Mouse (Mus musculus): ENCODE measurements at regions not wholly inside any gene's neighbourhood (a gene's known extent, or its start where the extent isn't known, plus 50 kb on each side); places are given as distances from the start of the nearest gene placed in this dataset.
"Not testable (repeated sequence)": the region's sequence is repeated elsewhere in the genome, so short reads cannot be mapped to it uniquely, and the experiment has no call there.

DNA sequence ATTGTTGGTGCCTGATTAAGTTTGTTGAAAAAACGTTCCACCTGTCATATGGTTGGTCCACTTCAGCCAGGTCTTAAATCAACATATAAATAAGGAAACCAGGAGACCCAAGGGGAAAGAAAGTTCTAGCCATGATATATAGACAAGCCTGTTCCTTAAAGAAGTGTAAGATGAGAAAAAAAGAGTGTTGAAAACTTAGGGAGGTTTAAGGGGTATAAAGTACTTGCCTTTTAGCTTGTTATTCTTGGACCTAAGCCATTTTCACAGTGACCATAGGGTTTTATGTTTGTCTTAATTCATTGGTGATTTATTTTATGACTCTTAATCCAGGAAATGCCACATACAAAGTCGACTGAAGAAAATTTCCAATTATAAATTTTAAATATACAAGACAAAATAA, 602.9 kb upstream of the Marcks start:
- H3K27ac ChIP-seq = no peak overlapping the region
- no peak overlapping the region for H3K4me3 ChIP-seq
- WGBS = 35% methylated on average over 2 of the region's 2 CpGs
- H3K36me3 ChIP-seq = no peaks in the 10 kb centered on the region
- no peak for DNase-seq (ENCODE audit: low spot score)
- H3K27me3 ChIP-seq (ENCODE audit: low read depth, poor library complexity, severe bottlenecking) = no peaks in the 10 kb centered on the region
- no peaks in the 10 kb centered on the region for H3K9me3 ChIP-seq (replicated peaks)
- no peaks in the 10 kb centered on the region for H3K4me1 ChIP-seq

DNA sequence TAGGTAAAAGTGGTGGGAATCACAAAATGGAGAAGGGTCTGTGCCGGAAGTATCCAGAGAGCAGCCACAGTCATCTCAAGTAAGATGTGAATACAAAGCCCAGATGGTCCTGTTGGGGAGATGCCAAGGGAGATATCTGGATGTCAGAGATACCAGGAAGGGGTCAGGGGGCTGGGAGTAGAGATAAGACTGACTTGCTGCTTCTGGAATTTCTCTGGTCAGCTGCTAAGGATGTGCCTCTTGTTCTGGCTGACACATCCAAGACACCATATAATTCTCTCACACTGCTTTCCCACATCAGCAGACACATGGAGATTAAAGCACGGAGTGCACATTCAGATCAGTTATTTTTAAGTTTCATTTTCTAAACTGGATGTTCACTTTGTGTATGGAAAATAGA, 600.3 kb upstream of the Marcks start:
- no peaks in the 10 kb centered on the region for H3K36me3 ChIP-seq

GRCm38 (mm10) chr10:37725609-37726008, 586.9 kb upstream of the Marcks start:
- Histone ChIP-seq H3K4me3 (no peak overlapping the region), H3K27ac (no peak overlapping the region), H3K9me3 (replicated peaks) (no peaks in the 10 kb centered on the region), H3K4me1 (no peaks in the 10 kb centered on the region), H3K27me3 (ENCODE audit: low read depth, poor library complexity, severe bottlenecking) (no peaks in the 10 kb centered on the region), H3K36me3 (no peaks in the 10 kb centered on the region)
- 85% methylated on average over 4 of the region's 4 CpGs for WGBS
- DNase-seq (ENCODE audit: low spot score) = no peak

More for the DNA sequence above, 600.3 kb upstream of the Marcks start:
- DNase-seq (ENCODE audit: low spot score) = no peak
- WGBS = 78% methylated on average over 2 of the region's 2 CpGs
- no peaks in the 10 kb centered on the region for H3K4me1 ChIP-seq
- H3K27ac ChIP-seq = no peak overlapping the region
- no peak overlapping the region for H3K4me3 ChIP-seq
- H3K27me3 ChIP-seq (ENCODE audit: low read depth, poor library complexity, severe bottlenecking) = no peaks in the 10 kb centered on the region
- H3K9me3 ChIP-seq (replicated peaks) = no peaks in the 10 kb centered on the region

DNA sequence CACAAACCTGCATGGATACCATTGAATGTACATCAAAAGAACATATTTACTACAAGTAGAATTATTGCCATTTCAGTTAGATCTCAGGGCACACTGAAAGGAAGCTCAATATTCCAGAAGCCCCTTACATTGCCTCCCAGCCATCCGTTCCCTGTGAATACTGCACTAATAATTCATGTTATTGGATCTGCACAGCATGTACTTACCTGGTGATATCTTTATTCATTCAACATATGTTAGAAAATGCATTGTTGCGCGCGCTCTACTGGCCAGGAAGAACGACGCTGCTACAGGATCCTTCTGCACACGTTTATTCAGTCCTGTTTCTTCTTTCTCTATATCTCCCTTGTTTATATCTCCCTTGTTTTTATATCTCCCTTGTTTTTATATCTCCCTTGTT, 586.3 kb upstream of the Marcks start:
- not testable (repeated sequence) for H3K9me3 ChIP-seq (replicated peaks); H3K27me3 ChIP-seq (ENCODE audit: low read depth, poor library complexity, severe bottlenecking); DNase-seq (ENCODE audit: low spot score); H3K4me1 ChIP-seq; H3K4me3 ChIP-seq; H3K27ac ChIP-seq; H3K36me3 ChIP-seq
- WGBS = 89% methylated on average over 7 of the region's 7 CpGs

DNA sequence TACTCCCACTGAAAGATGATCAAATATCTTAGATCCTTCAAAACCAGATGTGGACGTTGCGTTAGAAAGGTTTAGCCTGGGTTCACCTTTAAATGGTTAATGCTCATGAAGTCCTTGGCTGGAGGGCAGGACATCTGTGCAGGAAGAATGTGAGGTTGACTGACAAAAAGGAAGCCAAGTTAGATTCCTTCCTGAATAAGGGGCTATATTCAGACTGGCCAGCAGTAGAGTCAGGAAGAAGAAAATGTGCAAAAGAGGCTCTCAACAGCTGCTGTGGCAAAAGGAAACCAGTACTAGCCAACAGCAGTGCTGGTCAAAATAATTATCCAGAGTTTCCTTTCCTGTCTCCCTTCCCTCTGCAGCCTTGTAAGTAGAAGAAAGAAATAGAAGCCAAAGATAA, 582.0 kb upstream of the Marcks start:
- Histone ChIP-seq H3K27ac (no peak overlapping the region), H3K9me3 (replicated peaks) (no peaks in the 10 kb centered on the region), H3K4me1 (no peaks in the 10 kb centered on the region), H3K27me3 (ENCODE audit: low read depth, poor library complexity, severe bottlenecking) (no peaks in the 10 kb centered on the region), H3K36me3 (no peaks in the 10 kb centered on the region), H3K4me3 (no peak overlapping the region)
- 75% methylated on average over 2 of the region's 2 CpGs for WGBS
- no peak for DNase-seq (ENCODE audit: low spot score)

GRCm38 (mm10) chr10:37716946-37717345, 578.2 kb upstream of the Marcks start:
- DNase-seq (ENCODE audit: low spot score) = no peak
- Histone ChIP-seq H3K4me3 (no peak overlapping the region), H3K36me3 (no peaks in the 10 kb centered on the region), H3K9me3 (replicated peaks) (no peaks in the 10 kb centered on the region), H3K27ac (no peak overlapping the region), H3K27me3 (ENCODE audit: low read depth, poor library complexity, severe bottlenecking) (no peaks in the 10 kb centered on the region), H3K4me1 (no peaks in the 10 kb centered on the region)

GRCm38 (mm10) chr10:37711459-37711858, 572.7 kb upstream of the Marcks start:
- H3K4me1 ChIP-seq = no peaks in the 10 kb centered on the region
- no peaks in the 10 kb centered on the region for H3K27me3 ChIP-seq (ENCODE audit: low read depth, poor library complexity, severe bottlenecking)
- H3K4me3 ChIP-seq = no peak overlapping the region
- H3K36me3 ChIP-seq = no peaks in the 10 kb centered on the region
- no peaks in the 10 kb centered on the region for H3K9me3 ChIP-seq (replicated peaks)
- H3K27ac ChIP-seq = no peak overlapping the region
- no peak for DNase-seq (ENCODE audit: low spot score)

GRCm38 (mm10) chr10:37694041-37694690, 555.4 kb upstream of the Marcks start:
- no peaks in the 10 kb centered on the region for H3K36me3 ChIP-seq
- no peaks in the 10 kb centered on the region for H3K4me1 ChIP-seq
- no peak overlapping the region for H3K27ac ChIP-seq
- no peak for DNase-seq (ENCODE audit: low spot score)
- no peaks in the 10 kb centered on the region for H3K9me3 ChIP-seq (replicated peaks)
- WGBS = 78% methylated on average over 7 of the region's 7 CpGs
- no peak overlapping the region for H3K4me3 ChIP-seq
- no peaks in the 10 kb centered on the region for H3K27me3 ChIP-seq (ENCODE audit: low read depth, poor library complexity, severe bottlenecking)

DNA sequence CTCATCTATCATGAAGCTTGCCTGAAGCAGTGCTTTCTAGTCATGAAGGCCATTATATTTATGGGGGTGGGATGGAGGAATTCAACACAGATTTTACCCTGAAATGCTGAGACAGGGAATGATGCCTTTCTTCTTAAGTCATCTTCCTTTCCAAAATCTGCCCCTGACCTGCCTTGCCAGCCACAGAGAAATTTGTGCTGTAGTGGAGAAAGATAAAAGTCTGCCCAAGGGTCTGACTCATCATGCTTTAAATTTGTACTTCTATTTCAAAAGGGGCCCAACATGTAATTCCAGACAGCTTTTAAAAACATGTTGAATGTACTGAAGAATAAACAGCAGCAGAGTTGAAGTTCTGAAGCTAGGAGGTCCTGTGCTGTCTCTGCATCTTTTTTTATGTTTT, 554.1 kb upstream of the Marcks start:
- Histone ChIP-seq H3K4me1 (no peaks in the 10 kb centered on the region), H3K36me3 (no peaks in the 10 kb centered on the region), H3K27ac (no peak overlapping the region), H3K27me3 (ENCODE audit: low read depth, poor library complexity, severe bottlenecking) (no peaks in the 10 kb centered on the region), H3K9me3 (replicated peaks) (no peaks in the 10 kb centered on the region), H3K4me3 (no peak overlapping the region)
- no peak for DNase-seq (ENCODE audit: low spot score)

DNA sequence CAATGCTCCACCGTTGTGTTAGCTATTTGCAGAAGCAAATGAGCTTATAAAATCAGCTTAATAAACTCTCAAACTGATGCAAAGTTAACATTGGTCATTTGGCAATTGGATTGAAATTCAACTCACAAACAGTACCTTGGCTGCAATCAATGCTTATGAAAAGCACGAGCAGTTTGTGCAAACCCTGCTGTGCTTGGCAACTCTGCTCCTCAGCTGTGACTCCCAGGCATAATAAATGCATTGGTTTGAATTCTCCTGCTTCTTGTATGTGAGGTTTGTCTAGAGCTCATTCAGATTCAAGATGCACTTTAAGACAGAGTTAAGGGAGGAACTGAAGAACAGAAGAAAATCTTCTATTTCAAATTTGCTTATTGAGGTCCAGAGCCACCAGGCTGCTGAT, 553.2 kb upstream of the Marcks start:
- Histone ChIP-seq H3K27ac (no peak overlapping the region), H3K27me3 (ENCODE audit: low read depth, poor library complexity, severe bottlenecking) (no peaks in the 10 kb centered on the region), H3K9me3 (replicated peaks) (no peaks in the 10 kb centered on the region), H3K36me3 (no peaks in the 10 kb centered on the region), H3K4me3 (no peak overlapping the region), H3K4me1 (no peaks in the 10 kb centered on the region)
- no peak for DNase-seq (ENCODE audit: low spot score)
- WGBS = 73% methylated on average over 2 of the region's 2 CpGs

GRCm38 (mm10) chr10:37683101-37683500, 544.4 kb upstream of the Marcks start:
- Histone ChIP-seq H3K27me3 (ENCODE audit: low read depth, poor library complexity, severe bottlenecking) (no peaks in the 10 kb centered on the region), H3K27ac (no peak overlapping the region), H3K36me3 (no peaks in the 10 kb centered on the region), H3K9me3 (replicated peaks) (no peaks in the 10 kb centered on the region), H3K4me1 (peaks cover 4% of the 10 kb centered on the region; the same call in 1 of the 2 replicates), H3K4me3 (no peak overlapping the region)
- DNase-seq (ENCODE audit: low spot score) = no peak

DNA sequence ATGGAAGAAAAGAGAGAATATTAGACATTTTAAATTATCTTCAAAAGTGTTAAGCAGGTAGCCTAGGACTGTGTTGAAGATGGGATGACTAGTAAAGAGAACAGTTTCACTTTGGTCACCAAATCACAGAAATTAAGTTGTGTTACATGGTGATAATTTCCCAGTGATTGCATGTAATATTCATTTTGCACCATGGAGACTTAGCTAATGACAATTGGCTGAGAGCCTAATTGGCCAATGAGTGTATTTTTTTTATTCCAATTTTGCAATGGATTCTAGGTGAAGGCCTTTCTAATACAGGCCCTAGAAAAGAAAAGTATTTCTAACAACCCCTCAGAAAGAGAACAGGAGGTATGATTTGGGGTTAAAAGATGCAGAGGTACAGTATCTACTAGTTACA, 541.9 kb upstream of the Marcks start:
- Histone ChIP-seq H3K4me3 (no peak overlapping the region), H3K4me1 (peaks cover 4% of the 10 kb centered on the region; the same call in 1 of the 2 replicates), H3K27ac (no peak overlapping the region), H3K27me3 (ENCODE audit: low read depth, poor library complexity, severe bottlenecking) (no peaks in the 10 kb centered on the region), H3K9me3 (replicated peaks) (no peaks in the 10 kb centered on the region), H3K36me3 (no peaks in the 10 kb centered on the region)
- DNase-seq (ENCODE audit: low spot score) = no peak

GRCm38 (mm10) chr10:37677826-37678225, 539.1 kb upstream of the Marcks start:
- WGBS = 89% methylated on average over 1 of the region's 1 CpGs
- no peak overlapping the region for H3K4me3 ChIP-seq
- no peak overlapping the region for H3K27ac ChIP-seq
- H3K4me1 ChIP-seq = no peaks in the 10 kb centered on the region
- no peaks in the 10 kb centered on the region for H3K9me3 ChIP-seq (replicated peaks)
- no peaks in the 10 kb centered on the region for H3K27me3 ChIP-seq (ENCODE audit: low read depth, poor library complexity, severe bottlenecking)
- H3K36me3 ChIP-seq = no peaks in the 10 kb centered on the region
- DNase-seq (ENCODE audit: low spot score) = no peak

GRCm38 (mm10) chr10:37668827-37669226, 530.1 kb upstream of the Marcks start:
- H3K27ac ChIP-seq = no peak overlapping the region
- 76% methylated on average over 2 of the region's 2 CpGs for WGBS
- no peaks in the 10 kb centered on the region for H3K9me3 ChIP-seq (replicated peaks)
- no peaks in the 10 kb centered on the region for H3K27me3 ChIP-seq (ENCODE audit: low read depth, poor library complexity, severe bottlenecking)
- no peaks in the 10 kb centered on the region for H3K36me3 ChIP-seq
- no peak for DNase-seq (ENCODE audit: low spot score)
- no peak overlapping the region for H3K4me3 ChIP-seq
- H3K4me1 ChIP-seq = no peaks in the 10 kb centered on the region
